Mouse (Mus musculus) liver, postnatal 0 days (tissue): ENCODE data around the gene 2610002M06Rik. TPM values are rescaled to one million over a fixed set of nuclear protein-coding genes. Genes with fewer than 3 reads are reported as not detected.

ENCODE experiments used
- ATAC-seq: fragments of 200-750 bp; cut with Nextera tagmentation; 2 replicates; pipeline ENCODE4 v1.8.0; 2017; ENCODE audit warnings: mild to moderate bottlenecking, moderate library complexity
- DNase-seq: peaks from one replicate; pipeline ENCODE4 v3.0.0-alpha.2; 2016
- H3K27ac ChIP-seq: fragments of 300-500 bp; sonication (generic); 2 replicates; pipeline ENCODE4 v1.5.1; 2014; ENCODE audit warnings: antibody characterized with exemption, moderate library complexity, mild to moderate bottlenecking, low read depth
- H3K27me3 ChIP-seq: fragments of 300-500 bp; sonication (generic); 2 replicates; pipeline ENCODE4 v1.6.1; 2014; ENCODE audit warnings: low read length, control low read depth, mixed read lengths; ENCODE audit not compliant: insufficient read depth
- H3K36me3 ChIP-seq: fragments of 300-500 bp; sonication (generic); replicated peaks from 2 replicates; pipeline ENCODE4 v1.6.1; 2014; ENCODE audit warnings: mild to moderate bottlenecking, control low read depth, low read length, moderate library complexity, mixed read lengths; ENCODE audit not compliant: insufficient read depth
- H3K4me1 ChIP-seq: fragments of 300-500 bp; sonication (generic); 2 replicates; pipeline ENCODE4 v1.6.1; 2014; ENCODE audit warnings: antibody characterized with exemption, mild to moderate bottlenecking, control low read depth; ENCODE audit not compliant: insufficient read depth
- H3K4me2 ChIP-seq: fragments of 300-500 bp; sonication (generic); 2 replicates; pipeline ENCODE4 v1.6.1; 2014; ENCODE audit warnings: low read depth, mild to moderate bottlenecking, low read length, moderate library complexity, mixed read lengths
- H3K4me3 ChIP-seq: fragments of 300-500 bp; sonication (generic); 2 replicates; pipeline ENCODE4 v1.5.1; 2014; ENCODE audit warnings: low read depth, low read length
- H3K9ac ChIP-seq: fragments of 300-500 bp; sonication (generic); replicated peaks from 2 replicates; pipeline ENCODE4 v1.6.1; 2014; ENCODE audit warnings: mild to moderate bottlenecking, moderate library complexity
- H3K9me3 ChIP-seq: fragments of 300-500 bp; sonication (generic); 2 replicates; pipeline ENCODE4 v1.6.1; 2016; ENCODE audit warnings: mild to moderate bottlenecking, control low read depth, low read length, mixed read lengths
- CTCF ChIP-seq: sonication (generic); IDR thresholded peaks from 2 replicates; pipeline ENCODE4 v1.5.1; 2016; ENCODE audit warnings: antibody characterized with exemption, low read depth
- EP300 ChIP-seq: IDR thresholded peaks from 2 replicates; pipeline ENCODE4 v1.6.1; 2016; ENCODE audit warnings: antibody characterized with exemption, low read depth, mild to moderate bottlenecking
- WGBS: fragments of 180-500 bp; shearing (Covaris S2); extraction: QIAGEN DNeasy Blood & Tissue Kit; methylation state at CpG from one replicate; pipeline ENCODE4 v1.1.7; 2014; ENCODE audit not compliant: insufficient replicate concordance; 5-methylcytosine and 5-hydroxymethylcytosine counted together
- polyA plus RNA-seq: library from polyadenylated mRNA; unstranded; fragments of >200 nt; fragmentation: Nextera tagmentation; extraction: Ambion mirVana; gene quantifications from 2 replicates; pipeline ENCODE4 v1.2.1, GENCODE M21; 2015

The 2610002M06Rik gene
- polyA plus RNA-seq, 1 experiment from 2014 or later: 7.6 TPM

- WGBS: 60% methylated on average over 1 of the region's 1 CpGs
- ATAC-seq: no peak
- Histone ChIP-seq H3K27me3 (no peaks in the 10 kb centered on the region), H3K4me1 (no peaks in the 10 kb centered on the region), H3K27ac (no peak overlapping the region), H3K9ac (no peak overlapping the region), H3K36me3 (no peaks in the 10 kb centered on the region), H3K4me2 (no peak overlapping the region), H3K9me3 (no peaks in the 10 kb centered on the region), H3K4me3 (no peak overlapping the region)
- no peak for TF ChIP-seq EP300
- TF ChIP-seq CTCF: no peak
- no peak for DNase-seq
Observed at GRCm38 (mm10) chrX:107795785-107796184, 20.3 kb downstream of the 2610002M06Rik start.

- ATAC-seq (no peak), DNase-seq (no peak)
- TF ChIP-seq CTCF (no peak), EP300 (no peak)
- no peak within 1 kb of the TSS for H3K9ac ChIP-seq
- no peak within 1 kb of the TSS for H3K27ac ChIP-seq
- H3K9me3 ChIP-seq: no peaks in the 10 kb centered on the region
- H3K4me3 ChIP-seq: no peak within 1 kb of the TSS
- no peaks in the 10 kb centered on the region for H3K4me1 ChIP-seq
- WGBS: 67% methylated on average over 1 of the region's 1 CpGs
- H3K4me2 ChIP-seq: no peak within 1 kb of the TSS
- no peaks in the 10 kb centered on the region for H3K36me3 ChIP-seq
- no peaks in the 10 kb centered on the region for H3K27me3 ChIP-seq
Observed at GRCm38 (mm10) chrX:107792290-107792689, 23.8 kb downstream of the 2610002M06Rik start, which contains the start of gene Tent5d. Gene Tent5d, plus strand, starts transcription at chrX:107792590.

GRCm38 (mm10) chrX:107790750-107791493 is 25.2 kb downstream of the 2610002M06Rik start:
- 23% methylated on average over 8 of the region's 8 CpGs for WGBS
- Histone ChIP-seq H3K4me2 (no peak overlapping the region), H3K36me3 (no peaks in the 10 kb centered on the region), H3K4me1 (no peaks in the 10 kb centered on the region), H3K27me3 (no peaks in the 10 kb centered on the region), H3K9me3 (no peaks in the 10 kb centered on the region), H3K4me3 (no peak overlapping the region), H3K27ac (no peak overlapping the region), H3K9ac (no peak overlapping the region)
- no peak for DNase-seq
- ATAC-seq: no peak
- TF ChIP-seq EP300 (no peak), CTCF (peak; percentile 37)

- Histone ChIP-seq H3K4me2 (no peak overlapping the region), H3K36me3 (no peaks in the 10 kb centered on the region), H3K4me1 (no peaks in the 10 kb centered on the region), H3K27me3 (no peaks in the 10 kb centered on the region), H3K27ac (no peak overlapping the region), H3K9me3 (no peaks in the 10 kb centered on the region), H3K9ac (no peak overlapping the region), H3K4me3 (no peak overlapping the region)
- DNase-seq (no peak), ATAC-seq (peak; percentile 65)
- 73% methylated on average over 1 of the region's 1 CpGs for WGBS
- TF ChIP-seq EP300 (no peak), CTCF (no peak)
Observed at GRCm38 (mm10) chrX:107790136-107790535, 26.0 kb downstream of the 2610002M06Rik start.

- H3K9me3 ChIP-seq: no peaks in the 10 kb centered on the region
- no peak overlapping the region for H3K4me3 ChIP-seq
- no peak for ATAC-seq
- no peak overlapping the region for H3K9ac ChIP-seq
- H3K4me1 ChIP-seq: no peaks in the 10 kb centered on the region
- no peak for DNase-seq
- no peak overlapping the region for H3K27ac ChIP-seq
- H3K4me2 ChIP-seq: no peak overlapping the region
- TF ChIP-seq EP300: no peak
- peak; percentile 34 for TF ChIP-seq CTCF
- H3K27me3 ChIP-seq: no peaks in the 10 kb centered on the region
- WGBS: 21% methylated on average over 3 of the region's 3 CpGs
- H3K36me3 ChIP-seq: no peaks in the 10 kb centered on the region
Observed at GRCm38 (mm10) chrX:107767896-107768295, 48.2 kb downstream of the 2610002M06Rik start.

Other genes with a start within 250 kb of the 2610002M06Rik start
- gene Tbx22, start 148.4 kb downstream of the 2610002M06Rik start, polyA plus RNA-seq: not detected in 2 replicates
- gene Tent5d, start 23.7 kb downstream of the 2610002M06Rik start, polyA plus RNA-seq: not detected in 2 replicates
- not detected in 2 replicates for gene Gm732, start 132.1 kb upstream of the 2610002M06Rik start, polyA plus RNA-seq